Mouse (Mus musculus) forebrain, embryonic 10.5 days (tissue): Measurements from ENCODE around the gene Fads1. TPM values are rescaled to one million over a fixed set of nuclear protein-coding genes. Genes with fewer than 3 reads are reported as not detected.
"Not testable (repeated sequence)": the region's sequence is repeated elsewhere in the genome, so short reads cannot be mapped to it uniquely, and the experiment has no call there.

Experiments
- DNase-seq: peaks from one replicate; pipeline ENCODE4 v3.0.0-alpha.2; 2017; ENCODE audit warnings: low spot score; ENCODE audit errors: extremely low spot score
- H3K27ac ChIP-seq: fragments of 300-500 bp; sonication (generic); 2 replicates; pipeline ENCODE4 v1.5.1; 2016; ENCODE audit warnings: mild to moderate bottlenecking
- H3K27me3 ChIP-seq: fragments of 300-500 bp; sonication (generic); 2 replicates; pipeline ENCODE4 v1.6.1; 2016; ENCODE audit warnings: mild to moderate bottlenecking; ENCODE audit not compliant: poor library complexity, severe bottlenecking
- H3K36me3 ChIP-seq: fragments of 300-500 bp; sonication (generic); replicated peaks from 2 replicates; pipeline ENCODE4 v1.6.1; 2016; ENCODE audit warnings: mild to moderate bottlenecking, moderate library complexity
- H3K4me1 ChIP-seq: fragments of 300-500 bp; sonication (generic); 2 replicates; pipeline ENCODE4 v1.6.1; 2016
- H3K4me3 ChIP-seq: fragments of 300-500 bp; sonication (generic); 2 replicates; pipeline ENCODE4 v1.5.1; 2016; ENCODE audit warnings: mild to moderate bottlenecking, moderate library complexity
- H3K9me3 ChIP-seq: fragments of 300-500 bp; sonication (generic); 2 replicates; pipeline ENCODE4 v1.6.1; 2016; ENCODE audit warnings: mild to moderate bottlenecking, moderate library complexity
- WGBS: fragments of 180-500 bp; shearing (Covaris S2); methylation state at CpG from one replicate; pipeline ENCODE4 v1.1.7; 2016; 5-methylcytosine and 5-hydroxymethylcytosine counted together
- polyA plus RNA-seq: library from polyadenylated mRNA; unstranded; fragments of >200 nt; fragmentation: Nextera tagmentation; extraction: Ambion mirVana; gene quantifications from 2 replicates; pipeline ENCODE4 v1.2.1, GENCODE M21; 2016

The Fads1 gene
- polyA plus RNA-seq, 1 experiment from 2014 or later = 180 TPM

GRCm38 (mm10) chr19:10168441-10168840 is 14.2 kb upstream of the Fads1 start:
- no peaks in the 10 kb centered on the region for H3K9me3 ChIP-seq
- H3K27ac ChIP-seq = no peak overlapping the region
- DNase-seq = no peak
- no peaks in the 10 kb centered on the region for H3K27me3 ChIP-seq
- no peaks in the 10 kb centered on the region for H3K4me1 ChIP-seq
- WGBS = 89% methylated on average over 3 of the region's 3 CpGs
- no peaks in the 10 kb centered on the region for H3K36me3 ChIP-seq
- H3K4me3 ChIP-seq = no peak overlapping the region

GRCm38 (mm10) chr19:10169179-10169578 is 13.5 kb upstream of the Fads1 start:
- Histone ChIP-seq H3K27ac (no peak overlapping the region), H3K4me1 (no peaks in the 10 kb centered on the region), H3K4me3 (no peak overlapping the region), H3K36me3 (no peaks in the 10 kb centered on the region), H3K9me3 (no peaks in the 10 kb centered on the region), H3K27me3 (no peaks in the 10 kb centered on the region)
- DNase-seq = no peak

GRCm38 (mm10) chr19:10169692-10170330 is 12.9 kb upstream of the Fads1 start:
- H3K4me1 ChIP-seq, H3K27ac ChIP-seq, H3K4me3 ChIP-seq, DNase-seq, H3K36me3 ChIP-seq, H3K27me3 ChIP-seq, H3K9me3 ChIP-seq: not testable (repeated sequence)
- WGBS = 71% methylated on average over 3 of the region's 3 CpGs

- Histone ChIP-seq H3K36me3 (no peaks in the 10 kb centered on the region), H3K27me3 (no peaks in the 10 kb centered on the region), H3K4me3 (no peak overlapping the region), H3K9me3 (no peaks in the 10 kb centered on the region), H3K4me1 (no peaks in the 10 kb centered on the region), H3K27ac (no peak overlapping the region)
- WGBS = 43% methylated on average over 1 of the region's 1 CpGs
- DNase-seq = no peak
Observed at GRCm38 (mm10) chr19:10170466-10170865, 12.2 kb upstream of the Fads1 start.

GRCm38 (mm10) chr19:10171359-10171758 is 11.3 kb upstream of the Fads1 start:
- Histone ChIP-seq H3K36me3 (no peaks in the 10 kb centered on the region), H3K27me3 (no peaks in the 10 kb centered on the region), H3K4me3 (no peak overlapping the region), H3K4me1 (no peaks in the 10 kb centered on the region), H3K27ac (no peak overlapping the region), H3K9me3 (no peaks in the 10 kb centered on the region)
- DNase-seq = no peak
- 89% methylated on average over 7 of the region's 7 CpGs for WGBS

GRCm38 (mm10) chr19:10171846-10172245 is 10.8 kb upstream of the Fads1 start:
- Histone ChIP-seq H3K9me3 (no peaks in the 10 kb centered on the region), H3K36me3 (no peaks in the 10 kb centered on the region), H3K27ac (no peak overlapping the region), H3K27me3 (no peaks in the 10 kb centered on the region), H3K4me3 (no peak overlapping the region), H3K4me1 (peaks cover 1% of the 10 kb centered on the region; the same call in 1 of the 2 replicates)
- DNase-seq = no peak

- Histone ChIP-seq H3K27ac (peak overlapping the region; percentile 48; the same call in 1 of the 2 replicates), H3K27me3 (no peaks in the 10 kb centered on the region), H3K4me1 (peaks cover 4% of the 10 kb centered on the region; the same call in 1 of the 2 replicates), H3K36me3 (no peaks in the 10 kb centered on the region), H3K4me3 (no peak overlapping the region), H3K9me3 (no peaks in the 10 kb centered on the region)
- no peak for DNase-seq
- 90% methylated on average over 5 of the region's 5 CpGs for WGBS
Observed at GRCm38 (mm10) chr19:10173116-10173718, 9.5 kb upstream of the Fads1 start.

- DNase-seq = no peak
- Histone ChIP-seq H3K9me3 (no peaks in the 10 kb centered on the region), H3K36me3 (no peaks in the 10 kb centered on the region), H3K27ac (no peak overlapping the region), H3K4me3 (no peak overlapping the region), H3K4me1 (peaks cover 4% of the 10 kb centered on the region; the same call in 1 of the 2 replicates), H3K27me3 (no peaks in the 10 kb centered on the region)
- WGBS = 93% methylated on average over 7 of the region's 7 CpGs
Observed at GRCm38 (mm10) chr19:10173844-10174539, 8.7 kb upstream of the Fads1 start.

GRCm38 (mm10) chr19:10174956-10175355 is 7.7 kb upstream of the Fads1 start:
- WGBS = 84% methylated on average over 4 of the region's 4 CpGs
- no peak for DNase-seq
- no peaks in the 10 kb centered on the region for H3K27me3 ChIP-seq
- H3K4me3 ChIP-seq = no peak overlapping the region
- no peaks in the 10 kb centered on the region for H3K9me3 ChIP-seq
- no peak overlapping the region for H3K27ac ChIP-seq
- H3K4me1 ChIP-seq = peaks cover 4% of the 10 kb centered on the region; the same call in 1 of the 2 replicates
- H3K36me3 ChIP-seq = no peaks in the 10 kb centered on the region

GRCm38 (mm10) chr19:10176477-10176876 is 6.2 kb upstream of the Fads1 start:
- no peaks in the 10 kb centered on the region for H3K27me3 ChIP-seq
- no peaks in the 10 kb centered on the region for H3K36me3 ChIP-seq
- no peaks in the 10 kb centered on the region for H3K9me3 ChIP-seq
- no peak overlapping the region for H3K27ac ChIP-seq
- no peak overlapping the region for H3K4me3 ChIP-seq
- 76% methylated on average over 1 of the region's 1 CpGs for WGBS
- peaks cover 4% of the 10 kb centered on the region; the same call in 1 of the 2 replicates for H3K4me1 ChIP-seq
- no peak for DNase-seq

GRCm38 (mm10) chr19:10176941-10177372 is 5.7 kb upstream of the Fads1 start:
- H3K36me3 ChIP-seq = no peaks in the 10 kb centered on the region
- DNase-seq = no peak
- no peak overlapping the region for H3K27ac ChIP-seq
- H3K9me3 ChIP-seq = no peaks in the 10 kb centered on the region
- peaks cover 5% of the 10 kb centered on the region; the same call in 1 of the 2 replicates for H3K4me1 ChIP-seq
- H3K27me3 ChIP-seq = no peaks in the 10 kb centered on the region
- no peak overlapping the region for H3K4me3 ChIP-seq
- WGBS = 81% methylated on average over 7 of the region's 7 CpGs

GRCm38 (mm10) chr19:10181225-10181624 is 1.5 kb upstream of the Fads1 start:
- Histone ChIP-seq H3K27ac (no peak overlapping the region), H3K9me3 (no peaks in the 10 kb centered on the region), H3K36me3 (peaks cover 19% of the 10 kb centered on the region), H3K27me3 (no peaks in the 10 kb centered on the region), H3K4me1 (peaks cover 39% of the 10 kb centered on the region), H3K4me3 (no peak overlapping the region)
- DNase-seq = no peak
- 95% methylated on average over 7 of the region's 7 CpGs for WGBS

GRCm38 (mm10) chr19:10182142-10182541 is 546 bp upstream of the Fads1 start:
- Histone ChIP-seq H3K9me3 (no peaks in the 10 kb centered on the region), H3K27ac (peak overlapping the region; percentile 99), H3K27me3 (no peaks in the 10 kb centered on the region), H3K4me3 (peak overlapping the region; percentile 97), H3K36me3 (peaks cover 28% of the 10 kb centered on the region), H3K4me1 (peaks cover 35% of the 10 kb centered on the region)
- no peak for DNase-seq
- WGBS = 44% methylated on average over 7 of the region's 7 CpGs
